Mouse (Mus musculus) induced T-regulatory cell, adult 2 months (primary cell): ENCODE data around the gene Rprml.

Source experiments
- DNase-seq: peaks from one replicate; pipeline ENCODE4 v3.0.0-alpha.2; 2012; ENCODE audit warnings: low read depth

The Rprml gene

GRCm38 (mm10) chr11:103649301-103649982 lies at the start of gene Rprml:
Gene Rprml (plus strand): TSS chr11:103649570.
- peak; percentile 21 for DNase-seq

- DNase-seq, result no peak
These were observed 42.8 kb upstream of the Rprml start for GRCm38 (mm10) chr11:103606611-103607010.

GRCm38 (mm10) chr11:103610772-103611171 lies 38.6 kb upstream of the Rprml start:
- DNase-seq, result no peak

GRCm38 (mm10) chr11:103621040-103621439 lies 28.3 kb upstream of the Rprml start, which contains the start of gene Gm884:
Gene Gm884 (minus strand): TSS chr11:103621140.
- no peak for DNase-seq

GRCm38 (mm10) chr11:103627453-103627852 lies 21.9 kb upstream of the Rprml start:
- no peak for DNase-seq

- DNase-seq, result no peak
These were observed 14.6 kb upstream of the Rprml start for GRCm38 (mm10) chr11:103634806-103635205.

GRCm38 (mm10) chr11:103635481-103635880 lies 13.9 kb upstream of the Rprml start:
- DNase-seq, result no peak

- no peak for DNase-seq
These were observed 13.1 kb upstream of the Rprml start for GRCm38 (mm10) chr11:103636261-103636660.

- no peak for DNase-seq
These were observed 10.6 kb upstream of the Rprml start, which contains the start of gene Lyzl6 for GRCm38 (mm10) chr11:103638790-103639189. Gene Lyzl6 (minus strand): TSS chr11:103638890.

GRCm38 (mm10) chr11:103639407-103639946 lies 9.9 kb upstream of the Rprml start:
- peak; percentile 65 for DNase-seq

- DNase-seq, result no peak
These were observed 6.2 kb upstream of the Rprml start for GRCm38 (mm10) chr11:103643211-103643610.

GRCm38 (mm10) chr11:103645731-103646130 lies 3.6 kb upstream of the Rprml start:
- no peak for DNase-seq

GRCm38 (mm10) chr11:103646301-103646700 lies 3.1 kb upstream of the Rprml start:
- DNase-seq, result no peak

- DNase-seq, result no peak
These were observed 1.3 kb upstream of the Rprml start for GRCm38 (mm10) chr11:103647921-103648620.

- no peak for DNase-seq
These were observed 714 bp upstream of the Rprml start for GRCm38 (mm10) chr11:103648656-103649055.

- no peak for DNase-seq
These were observed 668 bp downstream of the Rprml start for GRCm38 (mm10) chr11:103649983-103650493.

- DNase-seq, result no peak
These were observed 2.1 kb downstream of the Rprml start for GRCm38 (mm10) chr11:103651426-103651825.

- DNase-seq, result no peak
These were observed 4.1 kb downstream of the Rprml start for GRCm38 (mm10) chr11:103653359-103653965.

GRCm38 (mm10) chr11:103656520-103656919 lies 7.2 kb downstream of the Rprml start:
- peak; percentile 64 for DNase-seq

GRCm38 (mm10) chr11:103658189-103658588 lies 8.8 kb downstream of the Rprml start:
- no peak for DNase-seq

GRCm38 (mm10) chr11:103661863-103662262 lies 12.5 kb downstream of the Rprml start:
- no peak for DNase-seq

- DNase-seq, result no peak
These were observed 13.2 kb downstream of the Rprml start for GRCm38 (mm10) chr11:103662546-103662945.
